Mouse (Mus musculus) hindbrain, embryonic 13.5 days (tissue): ENCODE measurements at regions not wholly inside any gene's neighbourhood (a gene's known extent, or its start where the extent isn't known, plus 50 kb on each side); places are given as distances from the start of the nearest gene placed in this dataset.
A peak's percentile ranks its signal among the peaks of the same experiment; 100 is the strongest.
"Not testable (repeated sequence)": the region's sequence is repeated elsewhere in the genome, so short reads cannot be mapped to it uniquely, and the experiment has no call there.

Source experiments
- ATAC-seq: fragments of 200-750 bp; cut with Nextera tagmentation; 2 replicates; pipeline ENCODE4 v1.8.0; 2017; ENCODE audit warnings: moderate TSS enrichment; ENCODE audit not compliant: low FRiP score
- H3K27ac ChIP-seq: fragments of 300-500 bp; sonication (generic); 2 replicates; pipeline ENCODE4 v1.5.1; 2015; ENCODE audit warnings: inconsistent platforms, mild to moderate bottlenecking, moderate library complexity
- H3K27me3 ChIP-seq: fragments of 300-500 bp; sonication (generic); 2 replicates; pipeline ENCODE4 v1.6.1; 2015; ENCODE audit warnings: mild to moderate bottlenecking, inconsistent platforms
- H3K36me3 ChIP-seq: fragments of 300-500 bp; sonication (generic); 2 replicates; pipeline ENCODE4 v1.6.1; 2015; ENCODE audit warnings: mild to moderate bottlenecking, inconsistent platforms
- H3K4me1 ChIP-seq: fragments of 300-500 bp; sonication (generic); replicated peaks from 2 replicates; pipeline ENCODE4 v1.6.1; 2015; ENCODE audit warnings: inconsistent platforms
- H3K4me2 ChIP-seq: fragments of 300-500 bp; sonication (generic); 2 replicates; pipeline ENCODE4 v1.6.1; 2015; ENCODE audit warnings: inconsistent platforms, mild to moderate bottlenecking, moderate library complexity
- H3K4me3 ChIP-seq: fragments of 300-500 bp; sonication (generic); 2 replicates; pipeline ENCODE4 v1.5.1; 2015; ENCODE audit warnings: mild to moderate bottlenecking, inconsistent platforms
- H3K9ac ChIP-seq: fragments of 300-500 bp; sonication (generic); 2 replicates; pipeline ENCODE4 v1.6.1; 2015; ENCODE audit warnings: mild to moderate bottlenecking, inconsistent platforms
- H3K9me3 ChIP-seq: fragments of 300-500 bp; sonication (generic); 2 replicates; pipeline ENCODE4 v1.6.1; 2016; ENCODE audit warnings: inconsistent platforms
- WGBS: fragments of 180-500 bp; shearing (Covaris S2); methylation state at CpG from one replicate; pipeline ENCODE4 v1.1.7; 2015; 5-methylcytosine and 5-hydroxymethylcytosine counted together

DNA sequence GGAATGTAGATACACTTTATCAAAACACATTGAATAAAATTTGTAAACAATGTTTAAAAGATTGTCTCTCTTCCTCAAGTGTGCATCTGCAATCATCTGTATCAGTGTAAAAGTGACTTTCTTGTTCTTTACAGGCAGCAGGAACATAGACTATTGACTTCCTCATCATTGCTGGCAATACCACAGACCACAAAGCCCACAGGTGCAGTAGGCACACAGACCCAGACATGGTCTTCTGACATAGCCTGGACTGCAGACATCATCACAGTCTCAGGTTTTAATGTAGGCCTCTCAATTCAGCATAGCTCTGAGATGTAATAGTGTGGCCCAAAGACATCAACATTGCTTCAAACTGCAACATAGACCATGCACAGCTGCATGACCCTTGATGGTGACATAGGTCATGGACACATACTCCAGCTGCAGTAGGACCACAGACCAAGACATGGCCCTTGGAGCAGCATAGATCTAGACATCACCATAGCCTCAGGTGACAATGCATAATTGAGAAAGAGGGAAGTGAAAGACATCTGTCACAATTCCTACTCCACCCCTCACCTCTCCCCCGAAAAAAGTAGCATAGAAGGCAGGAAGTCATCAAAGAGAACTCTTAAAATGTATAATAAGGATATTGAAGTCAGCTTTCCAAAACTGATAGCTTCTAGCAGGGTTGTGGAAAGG is 74.1 kb upstream of the Speer2 start:
- Histone ChIP-seq H3K4me1 (no peaks in the 10 kb centered on the region), H3K36me3 (no peaks in the 10 kb centered on the region), H3K9me3 (no peaks in the 10 kb centered on the region), H3K9ac (no peak overlapping the region), H3K4me3 (no peak overlapping the region), H3K4me2 (no peak overlapping the region), H3K27me3 (no peaks in the 10 kb centered on the region), H3K27ac (no peak overlapping the region)
- 84% methylated on average over 1 of the region's 1 CpGs for WGBS
- no peak for ATAC-seq

DNA sequence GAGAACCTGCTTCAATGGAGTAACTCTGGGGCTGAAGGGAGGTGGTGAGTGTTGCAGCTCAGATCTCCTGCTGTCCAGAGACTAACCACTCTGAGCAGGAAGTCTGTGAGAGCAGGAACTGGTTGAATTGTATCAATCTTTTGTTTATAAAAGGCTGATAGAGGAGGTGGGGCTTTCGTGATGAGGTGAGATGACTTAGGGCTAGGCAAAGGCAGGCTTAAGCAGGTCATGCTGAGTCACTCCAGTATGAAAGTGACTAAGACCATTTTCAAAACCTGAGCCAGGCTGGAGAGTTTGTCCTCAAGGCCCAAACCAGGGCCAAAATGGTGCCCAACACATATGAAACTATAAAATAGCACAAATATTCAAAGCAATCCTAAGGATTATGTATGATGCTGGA is 80.1 kb upstream of the Speer2 start:
- no peaks in the 10 kb centered on the region for H3K4me1 ChIP-seq
- no peak overlapping the region for H3K4me2 ChIP-seq
- no peak overlapping the region for H3K27ac ChIP-seq
- no peaks in the 10 kb centered on the region for H3K9me3 ChIP-seq
- H3K4me3 ChIP-seq: no peak overlapping the region
- H3K36me3 ChIP-seq: no peaks in the 10 kb centered on the region
- 79% methylated on average over 1 of the region's 1 CpGs for WGBS
- no peak overlapping the region for H3K9ac ChIP-seq
- no peaks in the 10 kb centered on the region for H3K27me3 ChIP-seq
- ATAC-seq: no peak

DNA sequence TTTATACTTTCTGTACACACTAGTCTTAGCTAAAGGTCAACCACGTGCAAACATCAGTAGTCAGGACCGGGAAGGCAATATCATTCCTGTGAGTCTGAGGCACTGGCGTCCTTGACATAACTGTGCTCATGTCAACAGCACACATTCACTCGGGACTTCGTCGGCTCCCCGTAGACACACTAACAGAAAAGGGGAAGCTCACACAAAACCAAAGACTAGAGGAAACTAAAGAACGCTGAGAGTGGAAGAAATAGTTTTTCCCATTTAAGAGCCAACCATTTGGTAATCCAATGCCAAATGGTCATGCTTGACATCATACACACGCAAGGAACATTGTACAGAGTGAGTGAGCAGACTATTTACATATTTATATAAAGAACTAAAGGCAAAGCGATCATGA is 85.2 kb upstream of the Speer2 start:
- 92% methylated on average over 10 of the region's 10 CpGs for whole genome bisulfite sequencing
- no peak overlapping the region for H3K4me2 ChIP-seq
- H3K4me1 ChIP-seq: no peaks in the 10 kb centered on the region
- no peak for ATAC-seq
- no peaks in the 10 kb centered on the region for H3K9me3 ChIP-seq
- H3K27ac ChIP-seq: no peak overlapping the region
- no peak overlapping the region for H3K9ac ChIP-seq
- no peak overlapping the region for H3K4me3 ChIP-seq
- no peaks in the 10 kb centered on the region for H3K27me3 ChIP-seq
- H3K36me3 ChIP-seq: no peaks in the 10 kb centered on the region

DNA sequence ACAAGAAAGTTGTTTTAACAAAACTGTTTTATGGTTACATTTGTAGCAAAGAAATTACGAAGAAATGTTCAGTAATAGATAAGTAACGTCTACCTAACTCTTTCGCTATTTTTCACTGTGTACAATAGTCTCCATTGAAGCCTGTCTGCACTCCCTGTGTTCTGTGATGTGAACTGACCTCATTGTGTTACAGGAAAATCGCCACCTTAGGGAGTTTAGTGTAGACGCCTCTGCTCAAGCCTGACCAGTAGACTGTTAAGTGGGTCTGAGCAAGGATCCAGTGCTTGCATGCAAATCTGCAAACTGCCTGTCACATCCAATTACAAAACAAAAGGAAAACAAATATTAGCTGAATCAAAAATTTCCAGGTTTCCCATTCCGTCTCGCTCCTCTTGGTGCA is 85.8 kb upstream of the Speer2 start:
- H3K27me3 ChIP-seq: no peaks in the 10 kb centered on the region
- H3K4me2 ChIP-seq: no peak overlapping the region
- no peak for ATAC-seq
- no peaks in the 10 kb centered on the region for H3K4me1 ChIP-seq
- H3K36me3 ChIP-seq: no peaks in the 10 kb centered on the region
- 85% methylated on average over 7 of the region's 7 CpGs for WGBS
- H3K9me3 ChIP-seq: no peaks in the 10 kb centered on the region
- no peak overlapping the region for H3K4me3 ChIP-seq
- no peak overlapping the region for H3K27ac ChIP-seq
- H3K9ac ChIP-seq: no peak overlapping the region

DNA sequence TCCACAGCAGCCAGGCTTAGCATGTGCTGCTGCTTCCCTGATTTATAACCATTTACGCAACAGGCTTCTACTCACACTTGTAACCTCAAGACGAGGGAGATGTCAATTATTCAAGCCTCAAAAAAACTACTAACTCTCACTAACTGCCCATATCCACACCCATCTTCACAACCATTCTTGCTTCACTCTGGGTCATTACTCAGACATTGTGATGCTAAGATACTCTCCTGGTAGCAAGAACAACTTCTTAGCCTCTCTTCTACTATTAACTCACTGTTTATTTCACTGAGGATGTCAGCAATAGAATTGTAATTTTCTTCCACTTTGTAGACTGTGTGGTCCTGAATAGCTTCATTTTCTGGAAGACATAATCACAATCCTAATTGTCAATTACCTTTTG is 88.0 kb upstream of the Speer2 start:
- ATAC-seq: no peak
- Histone ChIP-seq H3K27me3 (no peaks in the 10 kb centered on the region), H3K9me3 (no peaks in the 10 kb centered on the region), H3K4me1 (no peaks in the 10 kb centered on the region), H3K4me2 (no peak overlapping the region), H3K27ac (no peak overlapping the region), H3K4me3 (no peak overlapping the region), H3K36me3 (no peaks in the 10 kb centered on the region), H3K9ac (no peak overlapping the region)
- 68% methylated on average over 2 of the region's 2 CpGs for WGBS

DNA sequence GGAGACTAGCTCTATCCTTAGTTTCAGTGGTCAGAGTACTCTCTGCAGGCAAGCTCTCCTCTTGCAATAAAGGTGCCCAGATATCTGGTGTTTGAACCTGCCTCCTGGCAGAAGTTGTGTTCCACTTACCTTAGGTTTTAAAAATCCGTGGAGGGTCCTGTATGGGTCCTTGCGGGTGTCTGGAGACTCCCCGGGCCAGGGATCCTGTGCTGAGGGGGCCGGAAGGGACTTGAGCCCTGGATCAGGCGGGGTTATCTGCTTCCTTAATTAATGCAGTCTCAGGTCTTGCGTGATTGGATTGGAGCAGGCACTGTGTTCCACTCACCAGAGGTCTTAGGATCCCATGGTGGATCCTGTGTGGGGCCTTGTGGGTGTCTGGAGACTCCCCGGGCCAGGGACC is 103.0 kb upstream of the Speer2 start:
- H3K9ac ChIP-seq, H3K4me3 ChIP-seq, H3K4me2 ChIP-seq, H3K27me3 ChIP-seq, H3K36me3 ChIP-seq, H3K9me3 ChIP-seq, ATAC-seq, H3K4me1 ChIP-seq, H3K27ac ChIP-seq: not testable (repeated sequence)
- WGBS: 93% methylated on average over 7 of the region's 7 CpGs

DNA sequence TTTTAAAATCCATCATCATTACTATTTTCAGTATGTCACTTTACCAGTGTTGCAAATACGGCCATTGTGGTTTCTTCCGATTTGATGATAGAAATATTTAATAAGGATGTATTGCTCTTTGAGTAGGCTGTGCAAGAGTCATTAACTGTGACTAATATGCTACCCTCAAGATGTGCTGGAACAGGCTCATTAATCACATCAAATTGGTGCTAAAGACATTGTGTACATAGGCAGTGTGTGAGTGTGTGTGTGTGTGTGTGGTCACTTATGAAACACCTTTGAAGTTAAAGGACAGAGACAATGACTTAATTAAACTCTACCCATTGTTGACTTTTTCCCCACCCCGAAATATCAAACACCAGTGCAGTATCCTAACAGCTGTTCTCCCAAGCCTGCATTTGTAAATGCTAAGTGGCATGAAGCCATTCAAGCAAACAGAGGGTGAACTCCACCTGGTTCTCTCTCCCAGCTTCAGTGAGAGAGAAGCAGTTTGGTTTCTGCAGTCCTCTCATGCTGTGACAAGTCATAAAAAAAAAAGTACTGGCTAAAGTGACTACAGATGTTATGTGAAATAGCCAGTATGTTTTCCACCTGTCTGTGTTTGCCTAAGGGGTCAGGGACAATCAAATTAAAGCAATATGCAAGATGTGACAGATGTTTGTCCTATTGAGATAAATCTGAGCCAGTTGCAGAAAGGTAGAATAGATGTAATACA is 116.4 kb upstream of the Speer2 start:
- H3K4me3 ChIP-seq: no peak overlapping the region
- no peak overlapping the region for H3K4me2 ChIP-seq
- ATAC-seq: peak; percentile 66
- H3K36me3 ChIP-seq: no peaks in the 10 kb centered on the region
- H3K4me1 ChIP-seq: no peaks in the 10 kb centered on the region
- H3K27me3 ChIP-seq: no peaks in the 10 kb centered on the region
- no peaks in the 10 kb centered on the region for H3K9me3 ChIP-seq
- WGBS: 49% methylated on average over 3 of the region's 3 CpGs
- no peak overlapping the region for H3K27ac ChIP-seq
- no peak overlapping the region for H3K9ac ChIP-seq

DNA sequence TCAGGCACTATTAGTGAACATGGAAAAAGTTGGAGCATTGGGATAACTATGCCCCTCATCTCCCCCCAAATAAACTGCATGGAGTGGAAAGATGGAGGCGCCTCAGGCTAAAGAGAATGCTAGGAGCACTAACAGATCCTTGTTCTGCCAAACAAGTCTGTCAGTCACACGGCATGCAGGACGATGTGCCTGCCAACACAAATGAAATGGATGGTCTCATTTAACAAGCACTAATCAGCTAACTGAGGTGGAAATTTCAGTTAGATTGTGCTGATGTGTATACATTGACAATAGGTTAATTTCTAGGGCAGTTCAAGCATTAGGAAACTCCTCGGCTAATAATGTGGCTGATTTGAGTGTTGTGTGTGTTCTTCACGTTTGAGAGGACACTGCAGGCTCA is 120.8 kb upstream of the Speer2 start:
- Histone ChIP-seq H3K27ac (no peak overlapping the region), H3K36me3 (no peaks in the 10 kb centered on the region), H3K9ac (no peak overlapping the region), H3K4me1 (no peaks in the 10 kb centered on the region), H3K4me3 (no peak overlapping the region), H3K9me3 (no peaks in the 10 kb centered on the region), H3K4me2 (no peak overlapping the region), H3K27me3 (no peaks in the 10 kb centered on the region)
- 48% methylated on average over 5 of the region's 5 CpGs for WGBS
- no peak for ATAC-seq

DNA sequence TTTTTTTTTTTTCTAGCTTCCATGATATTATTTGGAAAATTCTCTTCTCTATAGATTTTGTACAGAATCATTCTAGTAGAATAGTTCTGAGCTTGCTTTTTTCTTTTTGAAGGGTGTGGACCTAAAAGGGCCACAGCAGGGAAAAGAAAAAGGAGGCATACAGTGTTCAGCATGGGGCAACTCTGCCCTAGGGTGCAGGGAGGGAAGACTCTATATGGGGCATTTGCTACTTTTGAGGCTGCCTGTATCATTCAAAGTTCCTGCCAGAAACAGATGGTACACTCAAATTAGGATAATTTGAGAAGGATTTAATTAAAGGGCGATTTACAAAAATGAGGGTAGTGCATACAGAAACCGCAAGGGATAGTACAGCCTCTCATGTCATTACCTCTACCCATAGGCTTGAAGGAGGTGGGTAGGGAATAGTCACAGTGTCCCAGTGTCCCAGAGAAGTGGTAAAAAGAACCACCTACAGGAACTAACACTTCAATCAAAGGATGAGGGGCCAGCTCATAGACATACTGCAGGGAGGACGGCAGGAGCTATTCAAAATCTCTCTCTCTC is 128.4 kb upstream of the Speer2 start:
- Histone ChIP-seq H3K4me3 (no peak overlapping the region), H3K4me1 (no peaks in the 10 kb centered on the region), H3K36me3 (no peaks in the 10 kb centered on the region), H3K9ac (no peak overlapping the region), H3K27ac (no peak overlapping the region), H3K4me2 (no peak overlapping the region), H3K27me3 (no peaks in the 10 kb centered on the region), H3K9me3 (no peaks in the 10 kb centered on the region)
- peak; percentile 65; the same call in 1 of the 2 replicates for ATAC-seq
- 69% methylated on average over 3 of the region's 3 CpGs for WGBS

DNA sequence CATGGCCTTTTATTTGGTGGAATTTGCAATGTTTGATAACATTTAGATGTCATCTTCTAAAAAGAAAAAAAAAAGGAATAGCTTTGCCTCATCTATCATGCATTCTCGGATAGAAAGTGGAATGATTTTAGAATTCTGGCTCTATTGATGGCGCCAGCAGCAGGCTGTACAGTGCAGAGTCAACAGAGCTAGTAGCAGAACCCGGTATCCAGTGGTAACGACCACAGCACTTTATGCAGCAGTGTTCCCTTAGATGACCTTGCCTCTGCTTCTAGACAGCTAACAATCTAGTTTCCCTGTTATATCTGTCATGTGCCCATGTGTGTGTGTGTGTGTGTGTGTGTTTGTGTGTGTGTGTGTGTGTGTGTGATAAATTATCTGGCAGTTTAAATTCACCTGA is 129.2 kb upstream of the Speer2 start:
- no peaks in the 10 kb centered on the region for H3K9me3 ChIP-seq
- H3K4me2 ChIP-seq: no peak overlapping the region
- no peak overlapping the region for H3K9ac ChIP-seq
- 74% methylated on average over 4 of the region's 4 CpGs for WGBS
- no peak overlapping the region for H3K4me3 ChIP-seq
- H3K36me3 ChIP-seq: no peaks in the 10 kb centered on the region
- ATAC-seq: no peak
- H3K4me1 ChIP-seq: no peaks in the 10 kb centered on the region
- H3K27ac ChIP-seq: no peak overlapping the region
- H3K27me3 ChIP-seq: no peaks in the 10 kb centered on the region

DNA sequence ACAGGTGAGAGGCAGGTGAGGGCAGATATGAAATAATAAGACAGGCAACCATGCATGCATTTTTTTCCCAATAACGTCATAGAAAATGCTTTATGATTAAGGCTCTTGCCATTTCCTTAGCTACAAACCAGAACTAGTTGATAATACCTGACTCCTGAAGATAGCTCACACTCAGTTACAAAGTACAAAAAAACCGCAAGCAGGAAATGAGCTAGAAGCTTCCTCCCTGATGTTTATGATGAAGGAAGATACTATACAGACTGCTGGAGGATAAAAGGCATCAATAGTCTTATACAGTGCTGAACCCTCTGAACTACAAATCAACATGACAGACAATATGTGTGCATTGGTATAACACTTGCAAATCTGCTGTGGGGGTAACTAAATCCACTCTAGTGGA is 143.3 kb upstream of the Speer2 start:
- no peak for ATAC-seq
- 93% methylated on average over 2 of the region's 2 CpGs for WGBS
- no peak overlapping the region for H3K4me3 ChIP-seq

DNA sequence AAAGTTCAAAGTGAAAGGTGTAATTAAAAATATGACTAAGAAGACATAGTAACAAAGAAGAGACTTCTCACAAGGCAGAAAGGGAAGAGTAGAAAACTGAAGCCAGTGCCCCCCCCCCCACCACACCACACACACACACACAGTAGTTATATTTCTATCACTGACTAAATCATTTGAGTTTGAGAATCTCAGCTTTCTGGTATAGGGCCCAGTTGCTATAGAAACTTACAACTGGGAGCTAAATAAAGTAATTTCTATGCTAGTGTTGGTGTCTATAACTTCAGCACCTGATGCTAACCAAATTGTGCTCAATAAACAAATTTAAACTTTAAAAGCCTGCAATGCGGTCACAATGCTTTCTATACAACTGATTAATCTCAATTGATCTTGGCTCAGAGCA is 153.4 kb upstream of the Speer2 start:
- Histone ChIP-seq H3K4me1 (no peaks in the 10 kb centered on the region), H3K36me3 (no peaks in the 10 kb centered on the region), H3K27ac (no peak overlapping the region), H3K9me3 (no peaks in the 10 kb centered on the region), H3K9ac (no peak overlapping the region), H3K27me3 (no peaks in the 10 kb centered on the region), H3K4me2 (no peak overlapping the region), H3K4me3 (no peak overlapping the region)
- 82% methylated on average over 1 of the region's 1 CpGs for WGBS
- no peak for ATAC-seq

More for the DNA sequence above, 143.3 kb upstream of the Speer2 start:
- Histone ChIP-seq H3K4me1 (no peaks in the 10 kb centered on the region), H3K4me2 (no peak overlapping the region), H3K36me3 (no peaks in the 10 kb centered on the region), H3K9ac (no peak overlapping the region), H3K9me3 (no peaks in the 10 kb centered on the region), H3K27ac (no peak overlapping the region), H3K27me3 (no peaks in the 10 kb centered on the region)

DNA sequence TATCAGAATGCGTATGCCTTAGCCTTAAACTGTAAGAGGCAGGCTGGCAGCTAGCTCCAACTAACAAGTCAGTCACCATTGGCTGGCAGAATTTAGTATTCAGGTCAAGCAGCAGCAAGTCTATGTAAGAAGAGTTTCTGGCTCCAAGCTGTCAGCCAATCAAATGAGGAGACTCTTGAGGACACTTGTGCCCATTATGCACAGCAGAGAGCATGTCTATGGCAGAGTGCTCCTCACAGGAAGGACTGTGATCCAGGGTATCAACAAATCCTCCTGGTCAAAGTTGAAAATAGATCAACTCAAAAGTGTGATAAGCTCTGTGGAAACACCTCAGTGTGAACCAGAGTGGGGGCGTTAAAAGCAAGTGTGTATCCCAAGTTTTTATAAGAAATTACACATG is 156.0 kb upstream of the Speer2 start:
- H3K36me3 ChIP-seq: no peaks in the 10 kb centered on the region
- H3K4me2 ChIP-seq: no peak overlapping the region
- H3K9ac ChIP-seq: no peak overlapping the region
- no peak for ATAC-seq
- H3K9me3 ChIP-seq: no peaks in the 10 kb centered on the region
- no peaks in the 10 kb centered on the region for H3K4me1 ChIP-seq
- no peak overlapping the region for H3K27ac ChIP-seq
- H3K27me3 ChIP-seq: no peaks in the 10 kb centered on the region
- no peak overlapping the region for H3K4me3 ChIP-seq
- 88% methylated on average over 2 of the region's 2 CpGs for WGBS
